Mouse (Mus musculus): ENCODE data around the gene Gsta3.

- no peak for TF ChIP-seq CTCF (IDR thresholded peaks at IDR 0.05; ENCODE audit: control insufficient read depth, insufficient read depth, insufficient read length)
- TF ChIP-seq USF1 (IDR thresholded peaks at IDR 0.05; ENCODE audit: low read depth), result no peak
- no peak for TF ChIP-seq CEBPB (IDR thresholded peaks at IDR 0.05; ENCODE audit: low read depth)
- no peak for TF ChIP-seq MAX (IDR thresholded peaks at IDR 0.05)
- no peak for TF ChIP-seq MYOD1 (IDR thresholded peaks at IDR 0.05; ENCODE audit: control insufficient read depth, insufficient read length, low read depth)
- TF ChIP-seq MYOG (IDR thresholded peaks at IDR 0.05; ENCODE audit: control insufficient read depth, extremely low read depth, insufficient read length), result no peak
These were observed 15.4 kb downstream of the Gsta3 start for GRCm38 (mm10) chr1:21255625-21256345.
